Mouse (Mus musculus): ENCODE data around the gene Rev3l. TPM values are rescaled to one million over a fixed set of nuclear protein-coding genes. Genes with fewer than 3 reads are reported as not detected.
"Not testable (repeated sequence)": the region's sequence is repeated elsewhere in the genome, so short reads cannot be mapped to it uniquely, and the experiment has no call there.

Gene Rev3l
- total RNA-seq, 2 experiments from 2014 or later = 83.2 to 85.6 TPM

- DNase-seq (ENCODE audit: low spot score in 2 of 2) = no peak
Observed at GRCm38 (mm10) chr10:39778305-39778704, 46.4 kb downstream of the Rev3l start.

GRCm38 (mm10) chr10:39785241-39785640, 53.3 kb downstream of the Rev3l start:
- no peak for DNase-seq (ENCODE audit: low spot score in 2 of 2)

GRCm38 (mm10) chr10:39793295-39793694, 61.4 kb downstream of the Rev3l start:
- no peak for DNase-seq (ENCODE audit: low spot score in 2 of 2)

- peak; percentile 32 to 33 for DNase-seq (ENCODE audit: low spot score in 2 of 2)
Observed at GRCm38 (mm10) chr10:39811507-39811906, 79.6 kb downstream of the Rev3l start.

- no peak for DNase-seq (ENCODE audit: low spot score in 2 of 2)
Observed at GRCm38 (mm10) chr10:39842621-39843020, 110.7 kb downstream of the Rev3l start.

GRCm38 (mm10) chr10:39865509-39865908, 133.6 kb downstream of the Rev3l start:
- DNase-seq (ENCODE audit: low spot score in 2 of 2) = no peak

- DNase-seq (ENCODE audit: low spot score in 2 of 2) = no peak
Observed at GRCm38 (mm10) chr10:39888621-39889020, 156.7 kb downstream of the Rev3l start.

GRCm38 (mm10) chr10:39893702-39894697, 162.1 kb downstream of the Rev3l start:
- DNase-seq (ENCODE audit: low spot score in 2 of 2) = no peak

- DNase-seq (ENCODE audit: low spot score in 2 of 2) = no peak
Observed at GRCm38 (mm10) chr10:39896503-39896902, 164.6 kb downstream of the Rev3l start.

GRCm38 (mm10) chr10:39898874-39899371, 167.0 kb downstream of the Rev3l start, which contains the start of gene Mfsd4b4:
Gene Mfsd4b4, minus strand, starts transcription at chr10:39899238.
- peak; percentile 77 to 81 for DNase-seq (ENCODE audit: low spot score in 2 of 2)

GRCm38 (mm10) chr10:39904191-39904590, 172.3 kb downstream of the Rev3l start:
- no peak for DNase-seq (ENCODE audit: low spot score in 2 of 2)

- DNase-seq (ENCODE audit: low spot score in 2 of 2) = no peak
Observed at GRCm38 (mm10) chr10:39906799-39907658, 175.1 kb downstream of the Rev3l start.

GRCm38 (mm10) chr10:39908768-39909441, 177.0 kb downstream of the Rev3l start:
- no peak for DNase-seq (ENCODE audit: low spot score in 2 of 2)

- no peak for DNase-seq (ENCODE audit: low spot score in 2 of 2)
Observed at GRCm38 (mm10) chr10:39912616-39913015, 180.7 kb downstream of the Rev3l start.

- DNase-seq (ENCODE audit: low spot score in 2 of 2) = not testable (repeated sequence)
Observed at GRCm38 (mm10) chr10:39924556-39924955, 192.6 kb downstream of the Rev3l start.

Other genes starting within 250 kb of the Rev3l start
- 1 to 10 TPM; 1.9 to 2.0 TPM for gene Traf3ip2, start 119.2 kb upstream of the Rev3l start, total RNA-seq (2021)
- 1 to 10 TPM; 6.9 to 7.8 TPM for gene Mfsd4b4, start 167.1 kb downstream of the Rev3l start, total RNA-seq (2021)
- gene Mfsd4b2, start 194.8 kb downstream of the Rev3l start, total RNA-seq (2021) = under 1 TPM in 1 of 2 experiments, not detected in 1; 0.29 TPM
- under 1 TPM in 1 of 2 experiments, not detected in 1; 0.30 TPM for gene Mfsd4b3, start 228.0 kb downstream of the Rev3l start, total RNA-seq (2021)